Mouse (Mus musculus) brain, embryonic 14.5 days (tissue): ENCODE data around the gene Tfpi.

Experiments used
- CTCF ChIP-seq: fragments of 200-500 bp; IDR thresholded peaks from 2 replicates; pipeline ENCODE4 v1.5.1; 2012; ENCODE audit warnings: inconsistent platforms, mild to moderate bottlenecking, moderate library complexity, borderline replicate concordance; ENCODE audit not compliant: insufficient read depth, insufficient read length; ENCODE audit errors: extremely low read depth
- POLR2A ChIP-seq: fragments of 200-500 bp; IDR thresholded peaks from 2 replicates; pipeline ENCODE4 v1.6.1; 2012; ENCODE audit warnings: mild to moderate bottlenecking, inconsistent platforms, borderline replicate concordance; ENCODE audit not compliant: poor library complexity, insufficient read depth, insufficient read length, severe bottlenecking; ENCODE audit errors: extremely low read depth

DNA sequence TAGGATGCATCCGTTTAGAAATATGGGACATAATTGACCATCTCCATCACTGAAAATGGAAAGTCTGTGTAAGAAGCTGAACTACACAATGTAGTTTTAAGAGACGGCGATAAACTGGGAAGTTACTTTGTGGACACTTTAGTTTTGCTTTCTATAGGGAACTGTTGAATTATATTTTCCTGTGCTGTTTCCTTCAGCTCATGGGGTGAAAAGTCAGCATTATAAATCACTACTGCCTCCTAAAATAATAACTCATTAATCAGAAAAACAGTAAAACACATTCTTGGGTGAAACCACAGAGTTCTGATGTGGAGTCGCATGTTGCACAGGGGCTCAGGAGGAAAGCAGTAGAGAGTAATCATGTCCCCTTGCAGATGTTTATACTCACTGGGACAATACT lies 50.0 kb downstream of the Tfpi start:
- TF ChIP-seq POLR2A (no peak), CTCF (no peak)
